Mouse (Mus musculus): ENCODE measurements around the gene Akr1e1.
A peak's percentile ranks its signal among the peaks of the same experiment; 100 is the strongest.
"Not testable (repeated sequence)": the region's sequence is repeated elsewhere in the genome, so short reads cannot be mapped to it uniquely, and the experiment has no call there.

Akr1e1 gene

GRCm38 (mm10) chr13:4608961-4609409 is at the start of gene Akr1e1:
Akr1e1 (minus strand) TSS chr13:4609174.
- DNase-seq (ENCODE audit: low read depth, low spot score), result peak; percentile 91

GRCm38 (mm10) chr13:4658346-4658745 is 49.4 kb upstream of the Akr1e1 start:
- no peak for DNase-seq (ENCODE audit: low read depth, low spot score)

GRCm38 (mm10) chr13:4656277-4657146 is 47.5 kb upstream of the Akr1e1 start:
- DNase-seq (ENCODE audit: low read depth, low spot score), result no peak

- DNase-seq (ENCODE audit: low read depth, low spot score), result no peak
These were observed 41.2 kb upstream of the Akr1e1 start for GRCm38 (mm10) chr13:4650190-4650589.

- DNase-seq (ENCODE audit: low read depth, low spot score), result no peak
These were observed 36.3 kb upstream of the Akr1e1 start for GRCm38 (mm10) chr13:4645248-4645647.

- peak; percentile 17 for DNase-seq (ENCODE audit: low read depth, low spot score)
These were observed 1.9 kb upstream of the Akr1e1 start for GRCm38 (mm10) chr13:4610902-4611301.

GRCm38 (mm10) chr13:4608530-4608929 is 444 bp downstream of the Akr1e1 start:
- no peak for DNase-seq (ENCODE audit: low read depth, low spot score)

GRCm38 (mm10) chr13:4606821-4607220 is 2.2 kb downstream of the Akr1e1 start:
- DNase-seq (ENCODE audit: low read depth, low spot score), result no peak

- DNase-seq (ENCODE audit: low read depth, low spot score), result not testable (repeated sequence)
These were observed 5.5 kb downstream of the Akr1e1 start for GRCm38 (mm10) chr13:4603431-4603830.

- DNase-seq (ENCODE audit: low read depth, low spot score), result no peak
These were observed 32.1 kb downstream of the Akr1e1 start for GRCm38 (mm10) chr13:4576921-4577320.

GRCm38 (mm10) chr13:4573871-4574270 is 35.1 kb downstream of the Akr1e1 start, which contains the start of gene Akr1c21:
Akr1c21 (plus strand) TSS chr13:4574075.
- DNase-seq (ENCODE audit: low read depth, low spot score), result no peak

- DNase-seq (ENCODE audit: low read depth, low spot score), result no peak
These were observed 43.0 kb downstream of the Akr1e1 start for GRCm38 (mm10) chr13:4565996-4566395.

GRCm38 (mm10) chr13:4560500-4560899 is 48.5 kb downstream of the Akr1e1 start:
- DNase-seq (ENCODE audit: low read depth, low spot score), result no peak

- no peak for DNase-seq (ENCODE audit: low read depth, low spot score)
These were observed 49.8 kb downstream of the Akr1e1 start for GRCm38 (mm10) chr13:4559143-4559542.

All from retina, postnatal 7 days (tissue).